Mouse (Mus musculus) G1E (cell line): ENCODE results near the gene Actr8.

ENCODE experiments used
- CTCF ChIP-seq: IDR thresholded peaks from 2 replicates; pipeline ENCODE4 v1.5.1; 2012; ENCODE audit warnings: low read depth, low read length, inconsistent platforms, mixed read lengths
- GATA1 ChIP-seq: IDR thresholded peaks from 2 replicates; pipeline ENCODE4 v1.6.1; 2012; ENCODE audit warnings: borderline replicate concordance, low read length, inconsistent platforms, mixed read lengths
- GATA2 ChIP-seq: IDR thresholded peaks from 2 replicates; pipeline ENCODE4 v1.6.1; 2012; ENCODE audit warnings: low read depth, low read length, inconsistent platforms, borderline replicate concordance
- POLR2AphosphoS5 ChIP-seq: IDR thresholded peaks from 2 replicates; pipeline ENCODE4 v1.6.1; 2012; ENCODE audit warnings: low read depth, low read length, inconsistent platforms; ENCODE audit not compliant: insufficient replicate concordance
- TAL1 ChIP-seq: conservative IDR thresholded peaks from 2 replicates; pipeline ENCODE4 v1.6.1; 2012; ENCODE audit warnings: low read depth, low read length, inconsistent platforms, mixed read lengths

DNA sequence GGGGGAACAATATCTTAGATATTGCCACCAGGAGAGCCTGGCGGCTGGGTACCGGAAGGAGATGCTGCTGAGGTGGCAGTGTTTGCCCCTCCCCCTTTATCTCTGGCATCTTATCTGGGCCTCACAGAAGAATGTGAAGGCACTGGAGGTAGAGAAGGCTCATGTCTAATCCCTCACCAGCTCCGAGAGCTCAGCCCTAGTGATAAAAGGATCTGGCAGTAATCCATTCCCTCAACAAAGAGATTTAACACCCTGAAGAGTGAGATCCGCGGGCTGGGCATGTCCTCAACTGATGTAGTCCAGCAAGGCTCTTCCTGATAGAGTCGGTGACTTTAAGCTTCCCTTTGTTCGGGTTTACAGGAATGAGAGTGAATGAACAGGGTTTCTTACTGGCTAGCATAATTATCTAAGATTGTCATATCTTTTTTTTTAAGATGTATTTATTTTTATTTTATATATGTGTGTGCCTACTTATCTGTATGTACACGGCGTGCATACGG, 37.8 kb upstream of the Actr8 start:
- TF ChIP-seq CTCF (no peak), POLR2AphosphoS5 (no peak), GATA1 (no peak), GATA2 (no peak), TAL1 (no peak)
